Mouse (Mus musculus) stomach, embryonic 16.5 days (tissue): ENCODE data around the gene Zyg11b. TPM values are rescaled to one million over a fixed set of nuclear protein-coding genes. Genes with fewer than 3 reads are reported as not detected.

ENCODE experiments used
- polyA plus RNA-seq: library from polyadenylated mRNA; unstranded; fragments of >200 nt; fragmentation: Nextera tagmentation; extraction: Ambion mirVana; gene quantifications from 2 replicates; pipeline ENCODE4 v1.2.1, GENCODE M21; 2015

Gene Zyg11b
- polyA plus RNA-seq, 1 experiment from 2014 or later: 10.3 TPM

Other genes starting within 250 kb of the Zyg11b start
- gene Podn, start 204.7 kb downstream of the Zyg11b start, polyA plus RNA-seq: 1.2 and 2.4 TPM in 2 replicates
- 247 and 257 TPM in 2 replicates for gene Scp2, start 156.1 kb downstream of the Zyg11b start, polyA plus RNA-seq
- 35.3 and 36.7 TPM in 2 replicates for gene Echdc2, start 135.7 kb downstream of the Zyg11b start, polyA plus RNA-seq
- 0.29 and 0.35 TPM in 2 replicates for gene Zyg11a, start 83.0 kb downstream of the Zyg11b start, polyA plus RNA-seq
- 45.6 and 55.2 TPM in 2 replicates for gene Coa7, start 27.0 kb upstream of the Zyg11b start, polyA plus RNA-seq
- 1.2 and 1.4 TPM in 2 replicates for gene Shisal2a, start 82.3 kb upstream of the Zyg11b start, polyA plus RNA-seq
- 63.3 and 66.6 TPM in 2 replicates for gene Gpx7, start 105.9 kb upstream of the Zyg11b start, polyA plus RNA-seq
- gene Tut4, start 158.3 kb upstream of the Zyg11b start, polyA plus RNA-seq: 46.2 and 49.3 TPM in 2 replicates